Mouse (Mus musculus): ENCODE measurements around the gene Rpl23.
"Not testable (repeated sequence)": the region's sequence is repeated elsewhere in the genome, so short reads cannot be mapped to it uniquely, and the experiment has no call there.

Gene Rpl23

DNA sequence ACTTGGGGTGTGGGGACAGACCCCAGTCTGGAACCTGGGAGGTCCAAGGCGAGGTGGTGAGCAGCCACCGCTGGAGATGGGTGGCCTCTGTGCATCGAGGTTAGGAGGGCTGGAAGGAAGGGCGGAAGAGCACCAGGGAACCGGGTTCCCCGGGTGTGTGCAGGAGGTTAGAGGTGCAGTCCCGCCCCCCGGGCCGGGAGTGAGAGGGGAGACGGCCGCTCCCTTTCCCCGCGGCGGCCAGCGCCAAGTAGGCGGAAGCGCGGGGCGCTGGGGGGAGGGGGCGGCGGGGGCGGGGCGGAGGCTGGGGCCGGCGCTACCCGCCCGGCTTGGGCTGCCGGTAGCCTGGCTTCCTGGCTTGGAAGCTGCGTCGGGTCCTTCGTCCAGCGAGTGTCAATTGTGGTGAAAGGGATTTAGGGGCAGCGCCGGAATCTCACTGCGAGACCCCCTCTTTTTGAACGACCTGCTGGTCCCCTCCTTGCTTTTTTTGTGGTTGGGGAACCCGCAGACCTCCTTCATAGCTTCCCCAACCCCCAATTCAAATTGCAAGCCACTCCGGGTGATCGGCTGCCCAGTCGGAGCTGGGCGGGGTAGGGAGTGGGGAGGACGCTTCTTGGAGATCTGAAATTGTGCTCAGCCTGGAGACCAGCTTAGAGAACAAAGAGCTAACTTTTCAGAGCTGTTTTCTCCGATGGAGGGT, 17.9 kb upstream of the Rpl23 start:
- DNase-seq (ENCODE audit: low spot score) = peak; percentile 77

DNA sequence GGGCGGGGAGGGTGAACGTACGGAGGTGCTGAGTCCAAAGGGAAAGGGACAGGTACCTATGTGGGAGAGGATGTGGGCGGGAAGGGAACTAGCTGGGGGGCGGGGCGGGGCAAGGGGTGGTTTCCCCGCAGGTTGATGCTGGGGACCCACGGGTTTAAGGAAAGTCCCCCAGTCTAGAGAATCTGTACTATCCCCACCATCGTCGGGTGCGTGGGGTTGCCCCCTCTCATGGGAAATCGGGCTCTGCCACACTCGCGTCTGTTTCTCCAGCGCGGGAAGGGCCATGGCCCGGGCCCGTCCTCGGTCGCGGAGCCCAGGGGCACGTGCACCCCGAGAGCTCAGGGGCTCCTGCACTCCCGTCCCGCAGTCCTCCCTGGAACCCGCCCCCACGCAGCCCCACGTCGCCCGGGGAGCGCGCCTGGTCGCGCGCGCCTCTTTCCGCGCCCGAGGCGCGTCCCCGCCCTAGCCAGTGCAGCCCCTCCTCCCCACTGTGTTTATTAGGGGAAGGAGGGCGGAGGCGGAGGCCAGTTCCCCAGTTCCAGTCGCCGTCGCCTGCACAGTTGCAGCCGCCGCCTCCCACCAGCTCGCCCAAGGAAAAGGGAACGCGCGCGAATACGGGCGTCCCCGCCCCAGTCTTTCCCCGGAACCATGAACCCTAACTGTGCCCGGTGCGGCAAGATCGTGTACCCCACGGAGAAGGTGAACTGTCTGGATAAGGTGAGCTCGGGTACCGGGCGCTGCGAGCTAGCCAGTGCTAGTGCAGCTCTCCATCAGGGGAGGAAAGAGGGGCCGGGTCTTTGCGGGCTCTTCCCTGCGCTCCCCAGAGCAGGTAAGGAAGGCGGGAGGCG, 17.1 kb upstream of the Rpl23 start:
- peak; percentile 86 for DNase-seq (ENCODE audit: low spot score)

- DNase-seq (ENCODE audit: low spot score) = peak; percentile 94
Observed at GRCm38 (mm10) chr11:97798782-97799145, 16.5 kb upstream of the Rpl23 start, which contains the start of gene Lasp1. Gene Lasp1 (plus strand): TSS chr11:97799000.

DNA sequence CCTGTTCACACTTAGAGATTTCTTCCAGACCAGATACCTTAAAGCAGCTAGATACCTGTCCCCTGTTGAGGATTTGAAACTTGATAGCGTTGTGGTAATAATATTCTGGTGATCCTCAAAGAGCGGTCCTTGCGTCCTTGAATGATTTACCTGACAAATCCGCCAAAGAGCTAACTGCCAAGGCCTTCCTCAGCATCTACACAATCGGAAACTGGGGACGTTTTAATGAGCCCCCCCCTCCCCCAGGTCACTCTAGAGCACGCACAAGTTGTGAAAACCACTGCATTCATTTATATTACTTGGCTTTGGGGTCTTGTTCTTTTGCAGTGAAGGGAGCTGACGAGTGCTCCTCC, 15.8 kb upstream of the Rpl23 start:
- no peak for DNase-seq (ENCODE audit: low spot score)

GRCm38 (mm10) chr11:97797369-97798082, 15.3 kb upstream of the Rpl23 start:
- no peak for DNase-seq (ENCODE audit: low spot score)

DNA sequence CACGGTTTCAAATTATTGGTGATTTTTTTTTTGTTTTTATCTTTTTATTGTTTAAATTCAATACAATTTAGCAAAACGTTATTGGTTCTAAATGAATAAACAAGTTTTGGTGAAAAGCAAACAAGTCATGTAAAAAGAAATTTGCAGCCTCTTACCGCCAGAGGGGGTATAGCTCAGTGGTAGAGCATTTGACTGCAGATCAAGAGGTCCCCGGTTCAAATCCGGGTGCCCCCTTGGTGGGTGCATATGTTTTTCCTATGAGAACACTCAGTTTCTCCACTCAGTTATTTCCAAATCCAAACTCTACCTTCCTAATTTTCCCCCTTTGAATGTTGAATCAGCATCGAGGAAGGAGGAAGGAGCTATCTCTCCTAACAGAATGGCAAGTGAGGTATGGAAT, 14.7 kb upstream of the Rpl23 start:
- DNase-seq (ENCODE audit: low spot score) = peak; percentile 87

GRCm38 (mm10) chr11:97793165-97793564, 10.9 kb upstream of the Rpl23 start:
- peak; percentile 88 for DNase-seq (ENCODE audit: low spot score)

DNA sequence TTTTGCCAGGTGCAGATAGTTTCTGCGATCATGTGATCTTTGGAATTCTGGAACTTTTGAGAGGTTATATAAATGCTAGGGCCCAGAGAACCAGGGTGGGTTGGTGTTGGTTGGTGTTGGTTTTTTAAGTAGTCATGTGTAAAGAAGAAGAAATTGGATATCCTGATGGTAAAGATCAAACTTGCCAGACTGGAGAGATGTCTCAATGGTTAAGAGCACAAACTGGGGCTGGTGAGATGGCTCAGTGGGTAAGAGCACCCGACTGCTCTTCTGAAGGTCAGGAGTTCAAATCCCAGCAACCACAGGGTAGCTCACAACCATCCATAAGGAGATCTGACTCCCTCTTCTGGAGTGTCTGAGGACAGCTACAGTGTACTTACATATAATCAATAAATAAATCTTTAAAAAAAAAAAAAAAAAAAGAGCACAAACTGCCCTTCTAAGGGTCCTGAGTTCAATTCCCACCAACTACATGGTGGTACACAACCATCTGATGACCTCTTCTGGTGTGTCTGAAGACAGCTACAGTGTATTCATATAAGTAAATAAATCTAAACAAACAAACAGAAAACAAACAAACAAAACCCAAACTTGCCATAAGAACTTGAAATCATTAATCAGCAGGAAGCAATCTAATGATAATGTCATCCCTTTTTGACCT, 8.7 kb upstream of the Rpl23 start:
- not testable (repeated sequence) for DNase-seq (ENCODE audit: low spot score)

DNA sequence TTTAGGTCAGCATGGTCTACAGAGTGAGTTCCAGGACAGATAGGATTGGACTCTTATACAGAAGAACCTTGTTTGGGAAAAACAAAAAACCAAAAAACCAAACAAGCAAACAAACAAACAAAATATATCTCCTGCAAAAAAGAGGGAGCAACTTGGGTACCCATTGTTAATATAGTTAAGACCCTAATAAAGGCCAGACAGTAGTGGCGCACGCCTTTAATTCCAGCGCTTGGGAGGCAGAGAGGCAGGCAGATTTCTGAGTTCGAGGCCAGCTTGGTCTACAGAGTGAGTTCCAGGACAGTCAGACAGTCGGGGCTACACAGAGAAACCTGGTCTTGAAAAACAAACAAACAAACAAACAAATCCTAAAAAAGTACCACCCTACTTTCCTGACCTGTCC, 7.5 kb upstream of the Rpl23 start:
- DNase-seq (ENCODE audit: low spot score) = no peak

DNA sequence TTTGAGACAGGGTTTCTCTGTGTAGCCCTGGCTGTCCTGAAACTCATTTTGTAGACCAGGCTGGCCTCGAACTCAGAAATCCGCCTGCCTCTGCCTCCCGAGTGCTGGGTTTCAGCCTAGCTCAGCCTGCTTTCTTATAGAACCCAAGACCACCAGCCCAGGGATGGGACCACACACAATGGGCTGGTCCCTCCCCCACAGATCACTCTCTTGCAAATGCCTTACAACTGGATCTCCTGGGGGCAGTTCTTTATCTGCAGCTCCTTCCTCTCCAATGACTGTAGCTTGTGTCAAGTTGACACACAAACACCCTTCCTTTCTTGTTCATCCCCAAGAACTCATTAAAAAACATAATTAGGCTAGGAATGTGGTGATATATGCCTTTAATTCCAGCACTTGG, 5.7 kb upstream of the Rpl23 start:
- no peak for DNase-seq (ENCODE audit: low spot score)

- no peak for DNase-seq (ENCODE audit: low spot score)
Observed at GRCm38 (mm10) chr11:97782564-97782895, 293 bp upstream of the Rpl23 start.

GRCm38 (mm10) chr11:97781478-97781831, 782 bp downstream of the Rpl23 start:
- no peak for DNase-seq (ENCODE audit: low spot score)

GRCm38 (mm10) chr11:97779968-97780701, 2.1 kb downstream of the Rpl23 start:
- DNase-seq (ENCODE audit: low spot score) = no peak

DNA sequence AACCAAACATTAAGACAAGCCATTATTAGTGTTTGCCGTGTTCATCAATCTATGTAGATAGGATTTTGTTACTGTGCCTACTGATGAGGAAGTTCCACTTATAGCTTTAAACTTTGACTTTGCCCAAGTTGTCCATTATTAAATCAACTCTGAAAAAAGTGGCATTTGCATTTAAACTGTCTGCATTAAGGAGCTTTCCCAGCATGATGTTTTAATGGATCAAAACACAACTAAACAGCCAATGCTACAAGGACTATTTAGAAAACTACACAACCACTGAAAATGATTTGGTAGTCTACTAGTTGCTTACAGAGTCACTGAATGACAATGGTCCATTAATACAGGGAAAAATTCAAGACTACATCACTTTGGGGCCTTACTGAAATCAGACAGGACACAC, 3.3 kb downstream of the Rpl23 start:
- no peak for DNase-seq (ENCODE audit: low spot score)

DNA sequence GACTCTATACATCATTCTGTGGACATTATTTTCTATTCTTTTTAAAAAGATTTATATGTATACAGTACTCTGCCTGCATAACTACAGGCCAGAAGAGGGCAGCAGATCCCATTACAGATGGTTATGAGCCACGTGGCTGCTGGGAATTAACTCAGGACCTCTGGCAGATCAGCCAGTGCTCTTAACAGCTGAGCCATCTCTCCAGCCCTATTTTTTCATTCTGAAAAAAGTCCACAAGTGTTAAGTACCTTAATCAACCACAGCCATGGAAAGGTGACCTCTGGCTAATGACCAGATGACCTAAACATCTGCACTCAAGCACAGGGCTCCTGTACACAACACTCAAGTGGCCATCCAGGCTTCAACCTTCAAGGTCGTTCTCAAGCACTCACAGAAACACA, 5.1 kb downstream of the Rpl23 start:
- peak; percentile 66 for DNase-seq (ENCODE audit: low spot score)

DNA sequence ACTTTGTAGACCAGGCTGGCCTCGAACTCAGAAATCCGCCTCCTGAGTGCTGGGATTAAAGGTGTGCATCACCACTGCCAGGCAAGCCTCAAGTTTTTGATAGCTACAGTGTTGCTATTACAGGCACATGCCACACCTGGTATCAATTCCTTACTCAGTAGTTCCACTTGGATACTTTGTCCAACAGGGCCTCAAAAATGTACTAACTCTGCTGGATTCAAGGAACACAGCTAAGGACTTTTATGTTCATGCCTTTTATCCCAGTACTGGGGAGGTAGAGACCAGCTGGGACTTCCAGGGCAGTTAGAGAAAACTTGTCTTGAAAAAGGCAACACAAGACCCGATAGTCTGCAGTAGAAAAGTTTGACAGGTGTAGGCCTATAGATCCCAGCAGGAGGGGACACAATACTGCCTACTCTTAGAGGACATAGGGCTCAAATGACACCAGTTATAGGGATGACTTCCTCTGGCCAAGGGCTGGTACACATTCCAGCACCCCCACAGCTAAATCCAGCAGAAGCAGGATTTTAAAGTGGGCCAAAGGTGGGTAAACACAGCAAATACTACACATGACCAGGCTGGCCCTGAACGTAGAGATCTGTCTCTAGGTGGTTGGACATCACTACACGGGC, 5.6 kb downstream of the Rpl23 start:
- DNase-seq (ENCODE audit: low spot score) = no peak

DNA sequence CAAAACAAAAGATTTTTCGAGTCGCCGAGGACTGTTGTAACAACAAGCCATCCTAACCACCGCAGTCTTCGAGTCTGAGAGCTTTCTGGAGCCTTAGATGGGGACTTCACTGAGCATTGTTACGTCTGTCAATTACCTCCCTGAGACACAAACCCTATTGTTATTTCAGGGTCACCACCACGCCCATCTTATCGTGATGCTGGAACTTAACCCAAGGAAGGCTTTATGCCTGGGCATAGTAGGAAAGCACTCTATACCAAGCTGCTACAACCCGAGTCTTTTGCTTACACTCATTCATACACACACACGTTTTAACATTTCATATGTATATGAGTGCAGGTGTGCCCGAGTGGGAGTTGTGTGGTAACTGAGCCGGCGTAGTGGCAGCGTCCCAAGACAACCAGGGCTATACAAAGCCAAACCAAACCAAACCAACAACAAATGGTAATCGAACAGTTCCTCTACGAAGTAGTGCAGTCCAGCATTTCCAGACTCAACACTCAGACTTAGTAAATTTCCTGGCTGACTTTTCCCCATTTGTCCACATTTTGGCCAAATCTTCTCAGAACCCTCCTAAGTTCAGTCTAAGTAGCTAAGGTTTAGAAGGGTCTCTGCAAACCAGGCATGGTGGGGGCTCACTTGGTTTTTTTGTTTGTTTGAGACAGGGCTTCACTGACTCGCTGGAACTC, 6.3 kb downstream of the Rpl23 start, which contains the start of gene 1700001P01Rik:
Gene 1700001P01Rik, minus strand, starts transcription at position 111 of the 689 bp plus-strand sequence.
- no peak for DNase-seq (ENCODE audit: low spot score)

DNA sequence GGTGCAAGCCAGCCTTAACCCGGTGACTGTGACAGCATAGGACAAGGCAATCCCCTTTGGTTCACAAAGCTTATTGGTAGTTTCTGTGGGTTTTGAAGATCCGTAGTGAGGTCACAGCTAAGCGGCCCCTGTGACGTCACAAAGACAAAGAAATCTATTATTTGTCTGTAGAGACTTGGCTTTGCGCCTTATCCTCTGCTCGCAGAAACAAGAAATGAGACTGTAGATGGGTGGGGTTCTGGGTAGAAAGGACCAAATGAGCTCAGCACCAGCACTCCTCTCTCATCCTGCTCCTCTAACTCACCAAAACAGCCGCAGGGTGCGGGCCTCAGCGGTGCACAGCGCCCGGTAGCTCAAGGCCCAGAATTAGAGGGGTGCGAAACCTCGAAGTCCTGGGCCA, 7.1 kb downstream of the Rpl23 start:
- no peak for DNase-seq (ENCODE audit: low spot score)

GRCm38 (mm10) chr11:97771410-97771809, 10.8 kb downstream of the Rpl23 start:
- DNase-seq (ENCODE audit: low spot score) = no peak

DNA sequence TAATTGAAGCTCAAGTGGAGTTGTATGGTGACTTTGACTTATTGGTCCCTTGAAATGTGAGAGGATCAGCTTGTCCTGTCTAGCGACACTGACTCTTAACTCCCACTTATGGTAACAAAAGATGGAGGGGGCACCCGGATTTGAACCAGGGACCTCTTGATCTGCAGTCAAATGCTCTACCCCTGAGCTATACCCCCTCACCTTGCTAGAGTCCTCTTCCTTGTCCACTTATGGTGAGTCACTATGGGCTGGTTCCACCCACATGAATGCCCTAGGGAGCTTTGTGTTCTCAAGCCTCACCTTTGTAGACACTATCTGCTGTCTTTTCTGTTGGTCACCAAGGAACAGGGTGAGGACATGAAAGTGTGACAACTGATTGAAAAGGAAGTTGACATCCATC, 12.5 kb downstream of the Rpl23 start:
- no peak for DNase-seq (ENCODE audit: low spot score)
